Mouse (Mus musculus) heart, embryonic 10.5 days (tissue): ENCODE measurements around the gene Cpne2. TPM values are rescaled to one million over a fixed set of nuclear protein-coding genes. Genes with fewer than 3 reads are reported as not detected.

Experiments
- DNase-seq: peaks from one replicate; pipeline ENCODE4 v3.0.0-alpha.2; 2017; ENCODE audit warnings: low spot score
- H3K27ac ChIP-seq: fragments of 300-500 bp; sonication (generic); 2 replicates; pipeline ENCODE4 v1.5.1; 2016; ENCODE audit warnings: mild to moderate bottlenecking
- H3K27me3 ChIP-seq: fragments of 300-500 bp; sonication (generic); 2 replicates; pipeline ENCODE4 v1.6.1; 2016; ENCODE audit warnings: mild to moderate bottlenecking; ENCODE audit not compliant: poor library complexity, insufficient read depth, severe bottlenecking
- H3K36me3 ChIP-seq: fragments of 300-500 bp; sonication (generic); 2 replicates; pipeline ENCODE4 v1.6.1; 2016; ENCODE audit warnings: mild to moderate bottlenecking, moderate library complexity
- H3K4me1 ChIP-seq: fragments of 300-500 bp; sonication (generic); 2 replicates; pipeline ENCODE4 v1.6.1; 2016; ENCODE audit warnings: mild to moderate bottlenecking
- H3K4me3 ChIP-seq: fragments of 300-500 bp; sonication (generic); 2 replicates; pipeline ENCODE4 v1.5.1; 2016; ENCODE audit warnings: mild to moderate bottlenecking, moderate library complexity
- H3K9me3 ChIP-seq: fragments of 300-500 bp; sonication (generic); 2 replicates; pipeline ENCODE4 v1.6.1; 2016; ENCODE audit warnings: mild to moderate bottlenecking, moderate library complexity
- WGBS: fragments of 180-500 bp; shearing (Covaris S2); methylation state at CpG from one replicate; pipeline ENCODE4 v1.1.7; 2016; 5-methylcytosine and 5-hydroxymethylcytosine counted together
- polyA plus RNA-seq: library from polyadenylated mRNA; unstranded; fragments of >200 nt; fragmentation: Nextera tagmentation; extraction: Ambion mirVana; gene quantifications from 2 replicates; pipeline ENCODE4 v1.2.1, GENCODE M21; 2016

Cpne2 gene
- polyA plus RNA-seq, 1 experiment from 2014 or later = 6.8 TPM

DNA sequence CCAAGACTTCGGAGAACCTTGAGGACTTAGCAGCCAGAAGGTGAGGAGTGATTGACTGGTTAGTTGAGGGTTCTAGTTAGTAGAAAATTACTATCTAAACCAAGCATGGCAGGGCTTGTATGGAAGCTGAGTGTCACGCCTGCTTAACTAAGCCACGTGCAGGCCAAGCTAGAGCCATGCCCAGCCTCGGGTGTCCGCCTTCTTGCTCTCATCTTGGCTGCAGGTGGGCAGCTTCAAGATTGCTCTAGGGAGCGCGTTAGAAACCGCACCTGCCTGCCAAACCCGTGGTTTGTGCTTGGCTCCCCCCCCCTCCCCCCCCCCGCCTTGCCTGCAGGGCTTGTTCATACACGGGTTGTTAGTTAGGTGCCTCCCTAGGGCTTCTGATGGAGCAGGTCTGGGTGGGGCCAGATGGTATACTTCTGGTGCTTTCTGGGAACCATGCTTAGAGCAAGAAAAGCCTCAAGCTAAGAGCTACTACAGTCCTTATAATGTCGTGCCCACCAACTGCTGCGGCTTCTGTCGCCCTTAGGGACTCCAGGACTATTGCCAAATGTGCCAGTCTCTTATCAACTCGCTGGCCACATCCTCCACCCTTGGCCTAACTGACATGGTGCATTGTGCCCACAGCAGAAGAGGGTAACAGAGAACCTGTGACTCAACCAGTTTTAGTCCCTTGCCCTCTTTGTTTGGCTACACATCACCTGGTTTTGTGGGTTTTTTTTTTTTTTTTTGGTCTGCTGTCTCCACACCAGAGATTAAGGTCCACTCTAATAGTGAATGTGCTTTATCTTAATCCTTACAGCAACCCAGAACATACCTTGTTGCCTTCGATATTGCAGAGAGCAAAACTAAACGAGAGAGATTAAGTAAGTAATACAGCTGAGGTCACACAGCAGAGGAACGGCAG lies 8.4 kb downstream of the Cpne2 start:
- H3K9me3 ChIP-seq = no peaks in the 10 kb centered on the region
- peaks cover 14% of the 10 kb centered on the region; the same call in 1 of the 2 replicates for H3K4me1 ChIP-seq
- no peak overlapping the region for H3K4me3 ChIP-seq
- 70% methylated on average over 18 of the region's 18 CpGs for WGBS
- H3K27me3 ChIP-seq = peaks cover 21% of the 10 kb centered on the region
- no peak for DNase-seq
- no peak overlapping the region for H3K27ac ChIP-seq
- H3K36me3 ChIP-seq = no peaks in the 10 kb centered on the region

DNA sequence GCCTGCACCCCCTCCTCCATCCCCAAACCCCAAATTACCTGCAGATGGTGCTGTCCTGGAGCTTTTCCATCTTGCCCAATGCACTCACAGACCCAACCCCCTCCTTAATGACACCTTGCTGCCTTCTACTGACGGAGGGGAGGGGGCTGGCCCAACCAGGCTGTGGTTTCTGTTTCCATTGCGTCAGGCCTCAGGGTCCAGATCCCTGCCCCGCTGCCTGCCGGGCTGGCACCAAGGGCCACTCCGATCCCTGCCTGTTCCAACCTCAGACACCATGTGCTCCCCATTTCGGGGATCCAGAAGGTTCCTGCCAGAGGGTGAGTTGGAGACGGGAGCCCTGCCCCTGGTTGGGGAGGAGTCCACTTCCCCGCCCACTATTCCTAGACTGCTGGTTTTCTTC lies 11.2 kb downstream of the Cpne2 start:
- WGBS = 68% methylated on average over 8 of the region's 8 CpGs
- Histone ChIP-seq H3K27ac (no peak overlapping the region), H3K9me3 (no peaks in the 10 kb centered on the region), H3K4me3 (no peak overlapping the region), H3K4me1 (peaks cover 19% of the 10 kb centered on the region; the same call in 1 of the 2 replicates), H3K27me3 (peaks cover 7% of the 10 kb centered on the region; the same call in 1 of the 2 replicates), H3K36me3 (no peaks in the 10 kb centered on the region)
- no peak for DNase-seq

GRCm38 (mm10) chr8:94549041-94549440 lies 16.3 kb downstream of the Cpne2 start:
- H3K27me3 ChIP-seq = 0 out of 2 replicates have a peak, but pooled peaks cover 4% of the 10 kb centered on the region
- no peak overlapping the region for H3K4me3 ChIP-seq
- no peaks in the 10 kb centered on the region for H3K9me3 ChIP-seq
- no peaks in the 10 kb centered on the region for H3K36me3 ChIP-seq
- WGBS = 74% methylated on average over 5 of the region's 5 CpGs
- H3K4me1 ChIP-seq = peaks cover 42% of the 10 kb centered on the region
- H3K27ac ChIP-seq = no peak overlapping the region
- DNase-seq = no peak

DNA sequence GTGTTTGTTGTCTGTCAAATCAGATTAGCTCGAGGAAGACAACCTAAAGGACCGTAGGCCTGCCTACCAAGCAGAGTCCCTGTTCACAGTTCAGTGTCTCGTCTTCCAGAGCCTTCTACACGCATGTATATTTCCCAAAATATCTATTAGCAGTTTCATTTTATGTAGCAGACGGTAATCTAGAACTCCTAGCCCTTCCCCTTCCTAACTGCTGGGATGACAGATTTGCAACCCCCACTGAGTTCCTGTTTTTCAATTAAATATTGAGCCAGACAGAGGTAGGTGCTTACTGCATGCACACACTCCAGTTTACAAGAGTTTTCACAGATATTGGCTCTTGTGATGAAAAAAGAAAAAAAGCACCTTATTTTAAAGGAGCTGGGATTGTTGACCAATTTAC lies 16.7 kb downstream of the Cpne2 start:
- no peak overlapping the region for H3K4me3 ChIP-seq

GRCm38 (mm10) chr8:94549998-94550397 lies 17.2 kb downstream of the Cpne2 start:
- DNase-seq = no peak
- peaks cover 41% of the 10 kb centered on the region for H3K4me1 ChIP-seq
- WGBS = 45% methylated on average over 5 of the region's 5 CpGs
- H3K4me3 ChIP-seq = no peak overlapping the region
- 0 out of 2 replicates have a peak, but pooled peaks cover 4% of the 10 kb centered on the region for H3K27me3 ChIP-seq
- peak overlapping the region; percentile 42 for H3K27ac ChIP-seq
- H3K36me3 ChIP-seq = no peaks in the 10 kb centered on the region
- no peaks in the 10 kb centered on the region for H3K9me3 ChIP-seq

More for the DNA sequence above, 16.7 kb downstream of the Cpne2 start:
- H3K36me3 ChIP-seq = no peaks in the 10 kb centered on the region
- no peaks in the 10 kb centered on the region for H3K9me3 ChIP-seq
- peaks cover 41% of the 10 kb centered on the region for H3K4me1 ChIP-seq
- peak overlapping the region; percentile 42 for H3K27ac ChIP-seq
- 51% methylated on average over 5 of the region's 5 CpGs for WGBS
- no peak for DNase-seq
- 0 out of 2 replicates have a peak, but pooled peaks cover 4% of the 10 kb centered on the region for H3K27me3 ChIP-seq

DNA sequence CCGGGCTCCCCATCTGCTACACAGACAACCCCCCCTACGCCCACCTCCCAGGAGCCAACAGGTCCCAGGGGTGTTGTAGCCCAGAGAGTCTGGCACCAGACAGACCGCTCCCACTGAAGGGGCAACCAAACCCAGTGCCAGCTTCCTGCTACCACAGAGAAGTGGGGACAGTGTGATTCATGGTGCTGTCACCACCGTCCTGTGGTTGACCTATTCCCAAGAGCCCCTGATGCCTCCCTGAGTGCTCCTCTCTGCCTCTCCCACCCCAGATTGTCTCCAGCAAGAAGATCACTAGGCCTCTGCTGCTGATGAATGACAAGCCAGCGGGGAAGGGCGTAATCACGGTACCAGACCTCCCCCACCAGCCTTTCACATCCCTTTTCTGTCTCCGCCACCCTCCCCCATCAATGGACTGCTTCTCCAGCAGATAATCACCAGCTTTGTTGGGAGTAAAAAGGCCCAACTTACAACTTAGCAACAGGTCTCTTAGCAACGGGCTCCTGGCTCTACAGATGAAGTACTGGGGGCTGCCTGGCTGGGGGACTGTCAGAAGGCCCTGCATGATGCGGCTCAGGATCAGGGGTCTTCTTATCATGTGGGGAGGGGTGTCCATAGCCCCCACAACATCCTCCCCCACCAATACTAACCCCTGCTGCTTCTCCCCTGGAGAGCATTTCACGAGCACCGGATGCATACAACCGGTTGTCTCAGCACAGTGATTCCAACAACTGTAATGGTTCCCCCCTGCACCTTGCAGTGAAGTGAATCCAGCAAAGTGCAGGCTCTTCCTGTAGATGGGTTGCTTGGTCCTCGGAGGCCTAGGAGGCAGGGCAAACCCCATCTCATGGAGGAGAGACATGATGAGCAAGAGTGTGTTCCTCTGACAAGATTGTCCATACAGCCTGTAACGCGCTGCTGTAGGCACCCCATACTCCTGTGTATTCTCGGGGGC lies 19.0 kb downstream of the Cpne2 start:
- WGBS = 51% methylated on average over 17 of the region's 17 CpGs
- DNase-seq = no peak
- Histone ChIP-seq H3K9me3 (no peaks in the 10 kb centered on the region), H3K36me3 (no peaks in the 10 kb centered on the region), H3K27me3 (no peaks in the 10 kb centered on the region), H3K27ac (no peak overlapping the region; the same call in 1 of the 2 replicates), H3K4me1 (peaks cover 38% of the 10 kb centered on the region), H3K4me3 (no peak overlapping the region)

DNA sequence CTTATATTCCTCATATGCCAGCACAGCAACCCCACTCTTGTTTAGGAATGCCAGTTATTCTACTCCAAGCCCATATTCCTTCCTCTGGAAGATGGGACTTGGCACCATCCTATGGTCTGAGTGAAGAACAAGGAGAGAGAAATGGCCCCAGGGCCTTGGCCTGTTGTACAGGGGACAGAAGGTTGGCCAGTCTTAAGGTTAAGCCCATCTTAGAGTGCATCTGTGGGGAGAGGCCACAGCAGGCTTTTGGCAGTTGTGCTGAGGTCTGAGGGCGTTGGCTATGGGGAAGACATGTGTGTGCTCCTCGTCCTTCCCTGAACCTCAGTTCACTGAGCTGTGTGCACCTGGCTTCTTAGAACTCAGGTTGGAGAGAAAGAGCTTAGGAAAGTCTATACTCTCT lies 19.9 kb downstream of the Cpne2 start:
- WGBS = 90% methylated on average over 2 of the region's 2 CpGs
- Histone ChIP-seq H3K27me3 (no peaks in the 10 kb centered on the region), H3K27ac (no peak overlapping the region), H3K4me1 (peaks cover 36% of the 10 kb centered on the region), H3K36me3 (no peaks in the 10 kb centered on the region), H3K9me3 (no peaks in the 10 kb centered on the region), H3K4me3 (no peak overlapping the region)
- no peak for DNase-seq

DNA sequence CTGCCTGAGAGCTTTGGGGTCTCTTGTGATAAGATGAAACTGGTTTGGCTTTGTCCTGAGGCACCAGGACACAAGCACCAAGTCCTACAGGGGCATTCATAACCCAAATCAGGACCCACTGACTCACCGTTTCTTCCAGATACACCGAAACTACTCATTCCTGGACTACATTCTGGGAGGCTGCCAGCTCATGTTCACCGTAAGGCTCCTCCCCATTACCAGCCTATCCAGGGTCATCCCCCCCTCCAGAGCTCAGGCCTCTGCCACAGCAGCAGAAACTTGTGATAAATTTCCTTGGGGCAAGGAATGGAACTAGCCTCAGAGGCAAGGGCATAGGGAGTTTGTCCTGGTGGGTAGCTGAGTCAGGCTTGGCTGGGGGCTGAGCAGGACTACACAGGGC lies 24.5 kb downstream of the Cpne2 start:
- H3K36me3 ChIP-seq = no peaks in the 10 kb centered on the region
- no peak overlapping the region for H3K27ac ChIP-seq
- 70% methylated on average over 3 of the region's 3 CpGs for WGBS
- peaks cover 12% of the 10 kb centered on the region; the same call in 1 of the 2 replicates for H3K4me1 ChIP-seq
- no peaks in the 10 kb centered on the region for H3K9me3 ChIP-seq
- no peak overlapping the region for H3K4me3 ChIP-seq
- peaks cover 11% of the 10 kb centered on the region; the same call in 1 of the 2 replicates for H3K27me3 ChIP-seq
- DNase-seq = no peak

DNA sequence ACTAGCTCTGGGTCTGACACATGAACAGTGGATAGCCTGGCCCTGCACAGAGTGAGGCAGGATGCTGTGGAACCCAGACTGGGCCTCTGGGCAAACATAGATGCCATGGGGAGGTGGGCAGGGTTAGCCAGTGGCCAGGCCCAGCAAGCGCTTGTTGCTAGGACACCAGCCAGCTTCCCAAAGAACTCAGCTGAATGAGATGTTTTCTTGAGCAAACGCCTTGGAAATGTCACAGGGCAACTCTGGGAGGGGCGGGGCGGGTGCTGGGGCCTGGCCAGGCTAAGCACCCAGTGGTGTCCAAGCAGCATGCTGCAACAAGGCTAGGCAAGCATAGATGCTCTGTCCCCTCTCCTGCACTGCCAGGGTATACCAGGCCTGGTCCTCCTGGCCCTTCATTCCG lies 28.5 kb downstream of the Cpne2 start:
- Histone ChIP-seq H3K36me3 (no peaks in the 10 kb centered on the region), H3K27ac (no peak overlapping the region), H3K9me3 (no peaks in the 10 kb centered on the region), H3K4me1 (0 out of 2 replicates have a peak, but pooled peaks cover 13% of the 10 kb centered on the region), H3K27me3 (peaks cover 19% of the 10 kb centered on the region; the same call in 1 of the 2 replicates), H3K4me3 (no peak overlapping the region)
- DNase-seq = no peak
- 69% methylated on average over 5 of the region's 5 CpGs for WGBS

DNA sequence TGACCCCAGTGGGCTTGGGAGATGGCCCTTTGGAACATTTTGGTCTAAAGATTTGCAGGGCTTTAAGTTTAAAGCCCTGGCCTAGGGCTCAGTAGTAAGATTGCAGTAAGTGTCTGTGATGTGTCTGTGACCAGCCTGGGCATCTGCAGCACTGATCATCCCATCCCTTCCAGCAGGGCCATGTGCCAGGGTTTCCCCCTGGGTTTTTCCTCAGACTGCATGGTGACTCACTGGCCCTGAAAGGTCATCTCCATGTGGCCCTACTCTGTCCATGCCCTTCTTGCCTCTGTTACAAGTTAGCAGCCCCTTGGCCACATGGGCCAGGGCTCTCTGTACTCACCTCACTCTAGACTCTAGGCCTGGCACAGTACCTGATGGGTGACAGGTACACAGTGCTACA lies 31.6 kb downstream of the Cpne2 start:
- DNase-seq = no peak
- Histone ChIP-seq H3K4me3 (no peak overlapping the region), H3K27me3 (peaks cover 19% of the 10 kb centered on the region; the same call in 1 of the 2 replicates), H3K4me1 (0 out of 2 replicates have a peak, but pooled peaks cover 13% of the 10 kb centered on the region), H3K27ac (no peak overlapping the region), H3K36me3 (no peaks in the 10 kb centered on the region), H3K9me3 (no peaks in the 10 kb centered on the region)

GRCm38 (mm10) chr8:94566033-94566432 lies 33.2 kb downstream of the Cpne2 start:
- 80% methylated on average over 6 of the region's 6 CpGs for WGBS
- H3K9me3 ChIP-seq = no peaks in the 10 kb centered on the region
- H3K27me3 ChIP-seq = peaks cover 17% of the 10 kb centered on the region; the same call in 1 of the 2 replicates
- H3K4me3 ChIP-seq = no peak overlapping the region
- H3K27ac ChIP-seq = no peak overlapping the region
- DNase-seq = no peak
- no peaks in the 10 kb centered on the region for H3K36me3 ChIP-seq
- H3K4me1 ChIP-seq = 0 out of 2 replicates have a peak, but pooled peaks cover 13% of the 10 kb centered on the region

- H3K36me3 ChIP-seq = no peaks in the 10 kb centered on the region
- no peak overlapping the region for H3K27ac ChIP-seq
- WGBS = 67% methylated on average over 15 of the region's 15 CpGs
- H3K27me3 ChIP-seq = peaks cover 12% of the 10 kb centered on the region; the same call in 1 of the 2 replicates
- H3K9me3 ChIP-seq = no peaks in the 10 kb centered on the region
- no peak overlapping the region for H3K4me3 ChIP-seq
- DNase-seq = no peak
- 0 out of 2 replicates have a peak, but pooled peaks cover 13% of the 10 kb centered on the region for H3K4me1 ChIP-seq
Observed at GRCm38 (mm10) chr8:94566446-94567158, 33.8 kb downstream of the Cpne2 start.
